Mouse (Mus musculus): ENCODE data around the gene Xylt1. TPM values are rescaled to one million over a fixed set of nuclear protein-coding genes. Genes with fewer than 3 reads are reported as not detected.

Gene Xylt1
- polyA plus RNA-seq, 1 experiment: 1.2 TPM

DNA sequence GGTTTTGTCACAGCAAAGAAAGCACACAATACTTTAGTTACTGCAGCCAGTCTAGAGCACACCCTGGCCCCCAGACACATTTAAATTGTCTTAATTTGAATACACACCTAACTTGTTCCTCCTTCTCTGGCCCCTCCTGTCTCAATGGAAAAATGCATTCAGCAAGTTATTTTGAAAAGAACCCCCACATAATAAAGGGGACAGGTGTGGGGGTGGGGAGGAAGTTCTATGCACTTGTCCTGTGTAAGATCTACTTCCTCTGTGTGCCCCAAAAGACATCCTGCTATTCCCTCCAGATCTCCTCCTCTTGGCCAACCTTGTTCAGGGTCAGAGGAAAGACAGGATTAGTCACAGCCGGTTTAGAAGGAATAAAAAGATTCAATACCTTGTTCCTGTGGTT is 135.0 kb downstream of the Xylt1 start:
- DNase-seq (ENCODE audit: low read depth): no peak

DNA sequence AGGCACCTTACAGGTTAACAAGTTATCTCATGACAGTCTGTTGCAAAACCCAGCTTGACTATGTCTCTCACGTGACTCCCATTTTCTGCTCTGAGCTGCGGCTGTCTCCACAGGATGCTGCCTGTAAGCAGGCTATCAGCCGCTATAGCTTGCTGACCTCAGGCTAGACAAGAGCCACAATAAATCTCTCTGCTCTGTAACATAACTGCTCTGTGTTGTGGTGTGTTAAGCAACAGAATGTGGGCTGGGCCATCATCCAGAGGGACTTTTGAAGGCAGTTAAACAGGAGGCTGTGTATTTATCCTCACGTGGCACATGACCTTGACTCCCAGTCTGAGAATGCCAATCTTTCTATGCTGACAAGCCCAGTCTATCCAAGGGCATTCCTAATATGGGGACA is 136.1 kb downstream of the Xylt1 start:
- DNase-seq (ENCODE audit: low read depth): peak; percentile 69

DNA sequence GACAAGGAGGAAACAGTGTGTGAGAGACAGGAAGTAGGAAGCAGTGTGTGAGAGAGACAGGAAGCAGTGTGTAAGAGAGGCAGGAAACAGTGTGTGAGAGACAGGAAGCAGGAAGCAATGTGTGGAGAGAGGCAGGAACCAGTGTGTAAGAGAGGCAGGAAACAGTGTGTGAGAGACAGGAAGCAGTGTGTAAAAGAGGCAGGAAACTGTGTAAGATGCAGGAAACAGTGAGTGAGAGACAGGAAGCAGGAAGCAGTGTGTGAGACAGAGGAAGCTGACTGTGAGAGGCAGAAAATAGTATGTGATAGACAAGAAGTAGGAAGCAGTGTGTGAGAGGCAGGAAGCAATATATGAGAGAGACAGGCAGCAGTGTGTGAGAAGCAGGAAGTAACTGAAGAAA is 140.6 kb downstream of the Xylt1 start:
- no peak for DNase-seq (ENCODE audit: low read depth)

DNA sequence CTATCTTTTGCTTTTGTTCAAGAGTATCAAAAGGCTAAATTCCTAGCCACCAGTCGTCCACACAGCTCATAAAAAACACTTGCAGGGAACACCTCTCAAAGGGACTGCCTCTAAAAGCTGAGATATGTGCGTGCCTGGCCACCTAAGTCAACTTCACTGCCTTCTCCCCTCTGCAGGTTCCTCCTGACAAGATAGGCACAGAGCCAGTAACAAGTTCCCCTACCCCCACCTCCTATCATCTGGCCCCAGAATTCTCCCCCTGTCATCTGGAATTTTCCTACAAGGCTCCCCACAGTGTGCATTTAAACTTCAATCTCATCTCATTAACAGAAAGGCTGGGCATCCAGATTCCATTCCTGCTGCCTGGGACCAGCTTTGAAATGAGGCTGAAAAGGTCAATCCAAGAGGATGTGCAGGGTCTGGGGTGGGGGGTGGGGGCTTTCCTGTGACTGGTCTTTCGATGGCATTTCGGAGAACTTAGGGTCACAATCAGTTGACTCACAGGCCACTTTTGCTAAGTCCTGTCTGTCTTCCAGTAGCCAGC is 141.4 kb downstream of the Xylt1 start:
- DNase-seq (ENCODE audit: low read depth): no peak

DNA sequence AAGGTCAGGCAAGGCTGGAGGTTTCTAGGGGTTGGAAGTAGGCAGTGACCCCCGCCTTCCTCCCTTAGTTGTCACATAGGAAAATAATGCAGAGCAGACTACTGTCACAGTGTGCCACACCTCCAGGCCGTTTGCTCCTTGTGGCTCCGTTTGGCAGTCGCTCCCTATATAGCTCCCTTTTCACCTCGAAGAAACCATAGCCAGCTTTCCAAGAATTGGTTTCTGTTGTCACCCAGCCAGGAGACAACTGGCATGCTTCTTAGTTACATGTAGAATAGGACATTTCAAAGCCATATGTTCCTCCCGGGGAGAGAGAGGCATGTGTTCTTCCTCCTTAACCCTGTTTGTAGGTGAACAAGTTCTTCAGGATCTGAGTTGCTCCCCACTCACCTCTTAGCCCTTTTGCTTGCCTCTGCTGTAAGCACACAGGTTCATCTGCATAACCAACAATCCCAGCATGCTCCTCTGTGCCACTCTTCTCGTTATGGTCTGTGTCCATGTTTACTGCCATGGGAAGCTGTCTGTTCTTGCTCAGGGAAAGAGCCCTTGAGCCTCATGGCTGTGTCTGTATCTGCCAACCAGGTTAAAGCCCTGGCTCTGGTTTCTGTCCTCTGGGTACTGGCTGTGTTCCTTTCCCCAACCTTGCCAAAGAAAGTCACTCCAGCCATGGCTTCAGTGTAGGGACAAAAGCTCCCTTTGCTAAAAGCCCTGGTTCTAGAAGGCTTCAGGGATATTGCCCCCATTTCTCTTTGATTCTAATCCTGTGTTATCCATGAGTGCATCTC is 143.8 kb downstream of the Xylt1 start:
- peak; percentile 86 for DNase-seq (ENCODE audit: low read depth)

DNA sequence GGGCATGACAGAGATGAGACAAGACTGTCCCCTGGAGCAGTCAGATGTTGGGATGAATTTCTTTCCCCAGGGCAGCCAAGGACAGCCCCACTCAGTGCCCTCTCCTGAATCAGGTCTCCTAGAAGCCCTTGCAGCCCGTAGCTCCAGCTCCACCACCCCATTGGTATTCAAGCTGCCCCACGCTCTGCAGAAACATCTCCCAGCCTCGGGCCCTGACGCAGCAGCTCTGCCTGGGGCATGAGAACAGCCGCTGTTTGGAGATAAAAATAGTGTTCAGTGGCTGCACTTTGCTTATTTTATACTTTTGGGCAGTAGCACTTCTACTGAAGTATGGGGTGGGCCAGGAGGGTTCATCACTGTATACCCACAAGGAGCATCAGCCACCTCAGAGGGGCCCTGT is 144.9 kb downstream of the Xylt1 start:
- DNase-seq (ENCODE audit: low read depth): no peak

DNA sequence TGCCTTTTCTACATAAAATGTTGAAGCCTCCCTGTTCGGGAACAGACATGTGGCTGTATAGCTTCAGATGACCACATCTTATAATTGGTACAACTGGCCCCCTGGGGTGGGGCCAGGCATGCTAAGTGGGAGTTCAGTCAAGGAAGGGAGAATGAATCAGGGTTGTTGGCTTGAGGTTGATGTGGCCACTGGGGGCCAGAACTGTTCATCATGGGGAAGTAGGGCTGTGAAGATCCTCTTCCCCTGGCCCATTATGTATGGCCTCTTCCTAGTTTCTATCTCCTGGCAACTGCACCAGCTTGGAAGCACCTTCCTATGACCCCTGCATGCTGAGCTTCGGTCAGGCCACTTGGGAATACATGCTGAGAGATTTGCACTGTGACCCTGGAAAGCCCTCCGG is 145.8 kb downstream of the Xylt1 start:
- DNase-seq (ENCODE audit: low read depth): no peak

DNA sequence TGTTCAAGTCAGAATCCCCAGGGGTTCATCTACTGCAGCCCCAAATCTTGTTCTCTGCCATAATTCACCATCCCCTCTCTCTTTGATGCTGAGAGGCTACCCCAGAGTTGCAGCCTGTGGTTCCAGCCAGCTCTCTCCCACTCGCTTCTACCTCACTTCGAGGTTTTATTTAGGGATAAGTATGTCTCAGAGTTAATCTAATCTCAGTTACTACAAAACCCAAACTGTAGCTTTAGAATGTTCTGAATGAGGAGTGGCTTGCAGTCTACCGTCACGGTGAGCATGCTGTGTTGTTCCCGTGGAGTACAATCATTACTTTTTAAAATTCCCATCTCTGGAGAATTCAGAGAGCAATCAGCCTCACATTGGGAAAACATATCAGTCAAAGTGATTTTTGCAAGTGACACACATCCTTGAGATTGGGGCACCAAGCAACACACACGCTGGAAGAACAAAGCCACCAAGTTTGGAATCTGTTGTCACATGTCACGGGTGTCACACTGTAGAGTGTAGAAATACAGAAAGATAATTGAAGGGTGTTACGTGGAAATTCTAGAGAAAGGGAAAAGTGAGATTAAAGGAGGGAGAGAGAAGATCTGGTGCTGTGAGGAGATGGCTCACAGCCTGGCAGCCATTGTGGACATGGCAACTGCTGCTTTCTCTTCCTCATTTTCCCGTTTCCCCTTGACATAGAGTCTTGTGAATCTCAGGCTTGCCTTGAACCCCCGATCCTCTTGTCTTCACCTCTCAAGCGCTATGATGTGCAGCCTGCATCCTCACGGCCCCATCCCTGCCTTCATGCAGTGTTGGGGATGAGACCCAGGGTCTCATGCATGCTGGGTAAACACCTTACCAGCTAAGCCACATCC is 149.2 kb downstream of the Xylt1 start:
- no peak for DNase-seq (ENCODE audit: low read depth)

DNA sequence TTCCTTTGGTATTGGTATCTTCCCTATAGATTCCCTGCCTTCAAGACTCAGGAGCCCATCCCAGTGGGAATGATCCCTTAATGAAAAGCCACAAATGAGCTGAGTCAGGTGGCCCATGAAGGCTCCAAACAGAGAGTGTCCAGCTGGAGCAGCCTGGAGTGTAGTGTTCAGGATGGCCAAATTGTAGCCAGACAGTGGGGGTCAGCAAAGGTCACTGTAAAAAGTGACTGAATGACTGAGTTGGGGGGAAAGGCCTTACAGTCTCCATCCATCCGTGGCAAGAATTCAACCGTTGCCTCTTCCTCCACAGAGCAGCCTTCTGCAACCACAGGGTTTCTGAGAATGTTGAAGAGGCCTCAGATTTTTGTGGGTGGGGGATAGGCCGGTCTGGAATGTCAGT is 151.9 kb downstream of the Xylt1 start:
- DNase-seq (ENCODE audit: low read depth): no peak

DNA sequence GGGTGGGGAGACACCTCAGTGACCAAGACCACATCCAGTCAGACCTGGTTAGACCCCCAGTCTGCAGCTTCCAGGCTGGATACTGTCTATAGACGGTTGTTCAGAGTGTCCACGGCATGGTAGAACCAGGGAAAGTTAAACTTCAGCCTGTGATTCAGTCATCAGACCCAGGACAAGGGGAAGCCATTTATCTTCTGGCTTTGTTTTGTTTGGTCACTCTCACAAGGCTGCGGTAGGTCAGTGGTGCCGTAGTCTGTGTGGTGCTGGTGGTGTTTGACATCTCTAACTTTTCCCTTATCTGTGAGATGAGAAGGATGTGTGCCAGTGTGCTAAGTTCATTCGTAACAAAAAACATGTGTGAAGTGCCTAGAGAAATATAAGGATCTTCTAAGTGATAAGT is 152.4 kb downstream of the Xylt1 start:
- DNase-seq (ENCODE audit: low read depth): no peak

DNA sequence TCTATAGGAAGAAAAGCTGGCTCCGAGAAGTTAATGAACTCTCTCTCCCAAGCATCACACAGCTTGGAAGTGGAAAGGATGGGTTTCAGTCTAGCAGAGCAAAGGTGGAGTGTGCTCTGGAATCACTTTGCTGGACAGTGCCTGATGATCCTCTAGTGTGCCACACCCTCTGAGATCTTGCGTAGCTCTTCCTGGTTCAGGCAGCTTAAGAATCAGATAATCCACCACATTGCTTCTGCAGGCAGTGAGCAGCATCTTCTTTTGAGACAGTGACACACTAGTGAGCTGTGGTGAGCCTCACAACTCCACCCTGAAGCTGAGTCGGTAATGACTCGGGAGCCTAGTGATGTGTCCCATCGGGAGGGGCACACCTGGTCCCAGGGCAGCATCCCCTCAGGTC is 159.2 kb downstream of the Xylt1 start:
- no peak for DNase-seq (ENCODE audit: low read depth)

DNA sequence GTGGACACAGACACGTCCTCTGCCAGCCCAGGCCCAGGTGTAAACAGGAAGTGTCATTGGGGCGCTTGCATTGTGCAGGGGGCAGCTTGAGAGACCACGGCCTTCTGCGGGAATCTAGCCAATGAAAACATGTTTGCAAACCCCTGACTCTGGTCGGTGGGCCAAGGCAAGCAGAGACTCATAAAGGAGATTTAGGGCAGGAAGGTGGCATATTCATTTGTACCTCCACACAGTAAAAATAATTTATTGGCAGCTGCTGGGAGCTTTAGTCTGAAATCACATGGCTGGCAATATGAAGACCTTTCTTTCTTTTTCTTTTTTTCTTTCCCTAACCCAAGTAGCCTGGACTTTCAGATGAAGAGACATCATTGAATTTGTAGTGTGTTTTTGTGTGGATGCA is 159.6 kb downstream of the Xylt1 start:
- DNase-seq (ENCODE audit: low read depth): no peak

DNA sequence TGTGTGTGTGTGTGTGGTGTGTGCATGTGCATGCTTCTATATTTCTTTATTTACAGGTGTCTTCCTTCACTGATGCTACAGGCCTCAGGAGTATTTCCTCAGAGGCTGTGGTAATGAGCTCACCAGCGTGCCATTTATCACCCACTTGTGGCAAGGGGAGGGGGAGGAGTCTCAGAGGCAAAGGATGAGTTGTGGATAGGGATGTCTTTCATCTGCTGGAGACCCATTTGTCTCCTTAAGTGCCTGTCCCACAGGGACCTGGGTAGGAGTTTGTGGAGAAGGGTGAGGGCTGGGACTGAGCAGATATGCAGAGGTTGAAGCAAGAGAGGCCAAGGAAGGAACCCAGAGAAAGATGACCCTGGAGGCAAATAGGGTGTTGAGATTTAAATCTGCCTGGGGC is 160.3 kb downstream of the Xylt1 start:
- DNase-seq (ENCODE audit: low read depth): no peak

DNA sequence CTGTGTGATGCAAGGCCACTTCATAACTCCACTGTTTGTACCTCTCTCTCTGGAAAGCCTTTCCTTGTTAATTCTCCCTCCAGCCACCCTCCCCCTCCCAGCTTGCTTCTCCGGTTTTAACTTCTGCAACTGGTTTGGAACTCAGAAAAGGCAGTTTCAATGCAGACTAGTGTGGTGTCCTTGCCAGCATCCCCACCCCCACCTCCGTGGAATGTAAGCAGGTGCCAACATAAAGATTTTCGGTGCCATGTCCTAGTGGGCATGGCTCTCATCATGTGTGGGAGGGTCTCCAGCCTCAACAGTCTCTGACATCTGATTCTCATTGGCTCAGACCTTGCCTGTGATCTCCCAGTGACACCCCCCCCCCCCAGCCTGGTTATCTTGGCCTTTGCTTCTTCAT is 160.9 kb downstream of the Xylt1 start:
- peak; percentile 74 for DNase-seq (ENCODE audit: low read depth)

DNA sequence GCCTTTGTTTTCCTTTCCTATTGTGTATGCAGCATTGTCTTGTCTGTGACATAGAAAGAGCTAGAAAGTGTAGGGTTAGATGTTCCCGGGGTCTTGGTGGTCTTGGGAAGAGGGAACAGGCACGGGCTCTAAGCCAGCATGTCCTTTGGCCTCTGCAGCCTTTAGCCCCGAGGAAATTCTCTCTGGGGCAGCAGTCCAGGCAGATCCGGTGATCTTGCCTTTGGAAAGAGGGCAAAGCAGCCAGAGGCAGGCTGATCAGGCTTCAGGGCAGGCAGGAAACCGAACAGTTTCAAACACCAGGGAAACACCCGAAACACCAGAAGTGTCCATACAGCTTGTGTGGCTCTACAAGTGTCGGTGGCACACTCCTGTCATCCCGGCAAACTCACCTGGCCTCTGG is 162.3 kb downstream of the Xylt1 start:
- DNase-seq (ENCODE audit: low read depth): no peak

DNA sequence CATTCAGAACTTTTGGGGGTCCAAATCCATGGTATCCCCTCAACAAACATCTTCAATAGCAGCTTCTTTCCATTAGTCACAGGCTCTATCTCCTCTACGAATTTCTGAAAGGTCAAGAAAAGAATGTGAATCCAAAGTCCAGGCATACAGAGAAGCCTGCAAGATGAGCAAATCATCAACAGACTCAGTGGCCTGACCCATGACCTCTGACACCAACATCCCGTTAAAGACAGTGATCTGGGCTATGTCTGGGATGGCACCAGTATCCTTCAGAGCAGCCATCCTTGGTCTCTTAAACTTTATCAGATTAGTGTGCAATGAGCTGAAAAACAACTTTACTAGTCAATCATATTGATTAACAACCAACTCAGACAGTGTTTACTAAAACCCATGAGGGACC is 163.3 kb downstream of the Xylt1 start:
- DNase-seq (ENCODE audit: low read depth): no peak

DNA sequence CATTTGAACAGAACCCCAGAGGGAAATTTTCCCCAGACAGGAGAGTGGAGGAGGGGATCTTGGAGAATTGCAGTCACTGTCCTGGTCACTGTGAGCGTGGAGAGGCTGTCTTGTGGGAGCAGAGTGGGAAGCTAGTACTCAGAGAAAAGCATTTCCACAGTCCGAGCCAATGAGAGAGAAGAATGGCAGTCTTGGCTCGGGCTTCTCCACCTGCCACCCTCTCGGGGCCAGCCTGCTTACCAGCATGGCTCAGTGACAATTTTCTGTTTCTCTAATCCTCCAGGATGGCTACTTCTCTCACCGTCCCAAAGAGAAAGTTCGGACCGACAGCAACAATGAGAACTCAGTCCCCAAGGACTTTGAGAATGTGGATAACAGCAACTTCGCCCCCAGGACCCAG is 167.5 kb downstream of the Xylt1 start:
- no peak for DNase-seq (ENCODE audit: low read depth)

DNA sequence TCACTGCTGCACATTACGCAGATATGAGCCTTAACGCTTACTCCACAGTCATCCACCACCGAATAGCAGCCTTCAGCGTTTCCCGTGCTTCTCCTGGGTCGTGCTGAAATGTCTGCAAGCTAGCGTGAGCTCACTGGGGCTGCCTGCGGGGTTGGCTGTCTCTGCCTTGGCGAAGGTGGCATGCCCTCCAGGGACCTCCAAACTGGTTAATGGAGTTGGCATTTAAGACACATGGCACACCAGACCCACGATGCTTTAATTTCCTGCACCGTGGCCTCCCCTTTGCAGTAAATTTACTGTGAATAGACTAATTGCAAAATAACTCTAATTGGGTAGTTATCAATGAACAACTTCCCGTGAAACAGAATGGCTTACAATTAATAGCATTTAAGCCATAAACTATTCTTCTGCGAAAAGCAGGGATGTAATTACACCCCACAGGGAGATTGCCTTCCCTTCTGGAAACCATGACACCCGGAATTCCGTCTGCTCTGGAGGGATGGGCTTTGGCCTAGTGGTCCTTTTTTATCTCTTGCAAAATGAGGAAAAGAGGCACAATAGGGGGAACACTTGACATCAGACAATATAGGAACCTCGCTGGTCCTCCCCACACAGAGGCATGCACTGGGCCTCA is 170.3 kb downstream of the Xylt1 start:
- no peak for DNase-seq (ENCODE audit: low read depth)

DNA sequence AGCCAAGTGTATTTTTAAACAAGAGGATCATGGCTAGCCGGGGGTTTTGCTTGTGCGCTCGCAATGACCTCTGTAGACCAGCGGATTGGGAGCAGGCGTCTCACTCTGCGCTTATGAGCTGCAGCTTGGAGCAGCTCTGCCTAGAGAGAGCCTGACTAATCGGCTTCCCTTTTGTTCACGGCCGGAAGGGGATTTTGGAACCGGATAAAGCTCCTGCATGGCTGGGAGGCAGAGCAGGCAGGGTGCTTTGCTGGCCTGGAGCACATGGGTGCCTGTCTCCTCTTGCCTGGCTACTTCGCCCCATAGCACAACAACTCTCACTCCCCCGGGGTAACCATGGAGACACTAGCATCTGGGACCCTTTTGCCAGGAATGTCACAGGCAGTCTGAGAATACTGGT is 172.4 kb downstream of the Xylt1 start:
- DNase-seq (ENCODE audit: low read depth): no peak

DNA sequence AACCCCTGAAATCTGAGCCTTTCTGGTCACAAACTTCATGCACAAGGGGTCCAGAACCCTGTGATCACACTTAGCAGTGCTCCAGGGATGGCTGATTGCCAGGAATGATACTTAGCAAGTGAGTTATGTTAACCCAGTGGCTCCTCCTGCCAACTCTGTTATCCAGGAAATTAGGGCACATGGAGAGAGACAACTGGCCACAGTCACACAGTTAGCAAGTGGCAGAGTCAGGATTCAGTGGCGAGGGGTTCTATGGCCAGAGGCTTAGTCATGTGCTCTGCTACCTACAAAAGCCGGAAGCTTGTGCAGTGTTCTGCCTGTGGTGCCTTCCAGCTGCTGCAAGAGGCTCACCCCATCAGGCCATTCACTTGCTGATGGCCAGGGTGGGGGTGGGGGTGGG is 175.0 kb downstream of the Xylt1 start:
- no peak for DNase-seq (ENCODE audit: low read depth)

DNA sequence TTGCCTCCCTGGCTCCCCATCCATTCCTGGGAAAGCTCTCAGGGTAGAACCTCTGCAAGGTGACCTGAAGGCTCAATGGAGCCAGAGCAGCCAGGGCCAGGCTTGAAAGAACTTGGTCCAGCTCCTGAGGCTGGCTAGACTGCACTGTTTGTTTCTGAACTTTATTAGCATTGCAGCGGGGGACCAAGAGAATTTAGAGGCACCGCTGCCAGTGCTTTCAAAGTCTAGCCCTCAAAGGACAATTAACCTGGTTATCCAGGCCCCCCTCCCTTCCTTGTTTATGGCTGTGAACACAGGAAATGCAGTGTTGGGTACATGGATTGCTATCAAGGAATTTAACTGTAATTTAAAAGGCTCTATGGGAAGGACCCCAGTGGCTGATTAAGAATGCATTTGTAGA is 177.4 kb downstream of the Xylt1 start:
- no peak for DNase-seq (ENCODE audit: low read depth)

DNA sequence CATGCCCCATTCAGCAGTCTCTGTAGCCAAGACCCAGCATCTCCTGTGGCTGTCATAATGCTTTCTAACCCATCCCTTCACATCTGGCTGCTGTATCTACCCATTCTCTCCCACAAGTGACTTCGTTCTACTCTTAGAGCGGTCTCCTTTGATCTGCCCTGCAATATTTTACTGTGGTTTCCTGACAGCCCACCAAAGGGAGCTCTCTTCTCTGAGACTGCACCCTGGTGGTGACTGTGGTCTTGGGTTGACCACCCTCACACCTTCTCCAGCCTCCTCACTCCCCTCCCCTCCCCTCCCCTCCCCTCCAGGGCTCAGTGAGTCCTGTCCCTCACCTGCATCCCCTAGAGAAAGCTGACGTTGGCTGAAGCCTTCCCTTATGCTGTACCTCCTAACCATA is 178.3 kb downstream of the Xylt1 start:
- DNase-seq (ENCODE audit: low read depth): no peak

All from gonadal fat pad, adult 2 months (tissue).